Mouse (Mus musculus): ENCODE measurements around the gene Olfr218. TPM values are rescaled to one million over a fixed set of nuclear protein-coding genes. Genes with fewer than 3 reads are reported as not detected.

Olfr218 gene
- polyA plus RNA-seq, 1 experiment from 2014 or later, result not detected

DNA sequence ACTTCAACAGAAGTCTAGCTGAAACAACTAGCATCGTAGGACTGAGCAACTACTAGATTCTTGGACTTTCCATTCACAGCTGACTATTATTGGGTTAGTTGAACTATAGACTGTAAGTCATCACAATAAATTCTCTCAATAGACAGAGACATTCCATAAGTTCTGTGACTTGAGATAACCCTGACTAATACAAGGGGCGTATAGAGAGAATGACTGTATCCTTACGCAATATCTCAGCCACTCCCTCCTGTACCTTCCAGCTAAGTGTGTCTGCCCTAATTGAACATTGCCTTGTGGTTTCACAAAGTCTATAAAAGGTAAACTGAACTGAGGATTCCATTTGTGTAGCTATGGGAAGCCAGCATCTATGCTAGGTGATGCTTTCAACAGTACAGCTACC, 52.3 kb downstream of the Olfr218 start:
- DNase-seq, result no peak
- 95% methylated on average over 3 of the region's 3 CpGs for WGBS

More for the DNA sequence above, 52.3 kb downstream of the Olfr218 start:
- no peaks in the 10 kb centered on the region for H3K36me3 ChIP-seq (ENCODE audit: control insufficient read depth, insufficient read depth, low read length)
- ATAC-seq (ENCODE audit: low FRiP score, low TSS enrichment), result no peak; the same call in 1 of the 2 replicates
- no peaks in the 10 kb centered on the region for H3K9me3 ChIP-seq (ENCODE audit: control insufficient read depth, low read length)
- no peak overlapping the region for H3K4me3 ChIP-seq (replicated peaks; ENCODE audit: low read depth, low read length)
- no peak overlapping the region for H3K4me2 ChIP-seq (ENCODE audit: low read length)
- no peak overlapping the region for H3K27ac ChIP-seq (replicated peaks; ENCODE audit: low read depth, low read length)
- H3K4me1 ChIP-seq (ENCODE audit: control insufficient read depth, insufficient read depth, low read length), result no peaks in the 10 kb centered on the region
- no peak overlapping the region for H3K9ac ChIP-seq (replicated peaks; ENCODE audit: low read length)
- H3K27me3 ChIP-seq (ENCODE audit: control insufficient read depth, insufficient read depth, low read length), result no peaks in the 10 kb centered on the region

Other genes with a start within 250 kb of the Olfr218 start
- gene Olfr16, start 247.4 kb upstream of the Olfr218 start, polyA plus RNA-seq (2014; fragmentation: Nextera tagmentation; extraction: Ambion mirVana), result not detected in 2 replicates
- gene Olfr1408, start 60.4 kb upstream of the Olfr218 start, polyA plus RNA-seq (2014; fragmentation: Nextera tagmentation; extraction: Ambion mirVana), result not detected in 2 replicates
- not detected in 2 replicates for gene Olfr1406, start 7.2 kb upstream of the Olfr218 start, polyA plus RNA-seq (2014; fragmentation: Nextera tagmentation; extraction: Ambion mirVana)
- gene Olfr1404, start 14.6 kb downstream of the Olfr218 start, polyA plus RNA-seq (2014; fragmentation: Nextera tagmentation; extraction: Ambion mirVana), result not detected in 2 replicates
- gene Fcer1a, start 29.4 kb downstream of the Olfr218 start, polyA plus RNA-seq (2014; fragmentation: Nextera tagmentation; extraction: Ambion mirVana), result not detected in 2 replicates
- gene Olfr418, start 68.2 kb downstream of the Olfr218 start, polyA plus RNA-seq (2014; fragmentation: Nextera tagmentation; extraction: Ambion mirVana), result not detected in 2 replicates
- gene Mptx2, start 80.0 kb downstream of the Olfr218 start, polyA plus RNA-seq (2014; fragmentation: Nextera tagmentation; extraction: Ambion mirVana), result not detected in 2 replicates
- gene Ackr1, start 135.9 kb downstream of the Olfr218 start, polyA plus RNA-seq (2014; fragmentation: Nextera tagmentation; extraction: Ambion mirVana), result 23.9 and 31.0 TPM in 2 replicates
- gene Aim2, start 153.1 kb downstream of the Olfr218 start, polyA plus RNA-seq (2014; fragmentation: Nextera tagmentation; extraction: Ambion mirVana), result 0.84 and 2.4 TPM in 2 replicates
- 125 and 140 TPM in 2 replicates for gene Cadm3, start 169.9 kb downstream of the Olfr218 start, polyA plus RNA-seq (2014; fragmentation: Nextera tagmentation; extraction: Ambion mirVana)